Mouse (Mus musculus) ES-E14 (cell line): ENCODE data around the gene Kcnn1.

Source experiments
- CHD2 ChIP-seq: IDR thresholded peaks from 2 replicates; pipeline ENCODE4 v1.6.1; 2014; ENCODE audit warnings: mild to moderate bottlenecking, low read depth, low read length, inconsistent platforms
- MAFK ChIP-seq: IDR thresholded peaks from 2 replicates; pipeline ENCODE4 v1.6.1; 2014; ENCODE audit warnings: mild to moderate bottlenecking, low read depth, low read length, inconsistent platforms; ENCODE audit not compliant: insufficient read depth
- ZC3H11A ChIP-seq: IDR thresholded peaks from 2 replicates; pipeline ENCODE4 v1.6.1; 2012; ENCODE audit warnings: low read depth, mild to moderate bottlenecking, inconsistent platforms, low read length, borderline replicate concordance
- ZNF384 ChIP-seq: IDR thresholded peaks from 2 replicates; pipeline ENCODE4 v1.6.1; 2012; ENCODE audit warnings: low read depth, low read length, inconsistent platforms

GRCm38 (mm10) chr8:70843941-70844340 lies 19.1 kb downstream of the Kcnn1 start:
- TF ChIP-seq MAFK (no peak), ZC3H11A (no peak), CHD2 (no peak), ZNF384 (no peak)
